Mouse (Mus musculus) heart, embryonic 13.5 days (tissue): ENCODE results near the gene Cyp4f39. TPM values are rescaled to one million over a fixed set of nuclear protein-coding genes. Genes with fewer than 3 reads are reported as not detected.
A peak's percentile ranks its signal among the peaks of the same experiment; 100 is the strongest.

ENCODE experiments used
- ATAC-seq: fragments of 200-750 bp; cut with Nextera tagmentation; 2 replicates; pipeline ENCODE4 v1.8.0; 2017; ENCODE audit warnings: moderate TSS enrichment; ENCODE audit not compliant: insufficient number of reproducible peaks, low FRiP score, low TSS enrichment; ENCODE audit errors: extremely low read depth
- H3K27ac ChIP-seq: fragments of 300-500 bp; sonication (generic); replicated peaks from 2 replicates; pipeline ENCODE4 v1.5.1; 2015; ENCODE audit warnings: moderate library complexity, mild to moderate bottlenecking, inconsistent platforms
- H3K27me3 ChIP-seq: fragments of 300-500 bp; sonication (generic); replicated peaks from 2 replicates; pipeline ENCODE4 v1.6.1; 2015; ENCODE audit warnings: mild to moderate bottlenecking, inconsistent platforms
- H3K36me3 ChIP-seq: fragments of 300-500 bp; sonication (generic); 2 replicates; pipeline ENCODE4 v1.6.1; 2015; ENCODE audit warnings: mild to moderate bottlenecking, inconsistent platforms
- H3K4me1 ChIP-seq: fragments of 300-500 bp; sonication (generic); 2 replicates; pipeline ENCODE4 v1.6.1; 2015; ENCODE audit warnings: inconsistent platforms
- H3K4me2 ChIP-seq: fragments of 300-500 bp; sonication (generic); 2 replicates; pipeline ENCODE4 v1.6.1; 2015; ENCODE audit warnings: inconsistent platforms, mild to moderate bottlenecking, moderate library complexity
- H3K4me3 ChIP-seq: fragments of 300-500 bp; sonication (generic); 2 replicates; pipeline ENCODE4 v1.5.1; 2015; ENCODE audit warnings: moderate library complexity, mild to moderate bottlenecking, inconsistent platforms
- H3K9ac ChIP-seq: fragments of 300-500 bp; sonication (generic); 2 replicates; pipeline ENCODE4 v1.6.1; 2015; ENCODE audit warnings: inconsistent platforms, mild to moderate bottlenecking, moderate library complexity
- H3K9me3 ChIP-seq: fragments of 300-500 bp; sonication (generic); 2 replicates; pipeline ENCODE4 v1.6.1; 2016; ENCODE audit warnings: inconsistent platforms
- WGBS: fragments of 180-500 bp; shearing (Covaris S2); methylation state at CpG from one replicate; pipeline ENCODE4 v1.1.7; 2015; ENCODE audit warnings: mixed read lengths; 5-methylcytosine and 5-hydroxymethylcytosine counted together
- polyA plus RNA-seq: library from polyadenylated mRNA; unstranded; fragments of >200 nt; fragmentation: Nextera tagmentation; extraction: Ambion mirVana; gene quantifications from 2 replicates; pipeline ENCODE4 v1.2.1, GENCODE M21; 2015

The Cyp4f39 gene
- polyA plus RNA-seq = 0.15 and 0.38 TPM in 2 replicates

DNA sequence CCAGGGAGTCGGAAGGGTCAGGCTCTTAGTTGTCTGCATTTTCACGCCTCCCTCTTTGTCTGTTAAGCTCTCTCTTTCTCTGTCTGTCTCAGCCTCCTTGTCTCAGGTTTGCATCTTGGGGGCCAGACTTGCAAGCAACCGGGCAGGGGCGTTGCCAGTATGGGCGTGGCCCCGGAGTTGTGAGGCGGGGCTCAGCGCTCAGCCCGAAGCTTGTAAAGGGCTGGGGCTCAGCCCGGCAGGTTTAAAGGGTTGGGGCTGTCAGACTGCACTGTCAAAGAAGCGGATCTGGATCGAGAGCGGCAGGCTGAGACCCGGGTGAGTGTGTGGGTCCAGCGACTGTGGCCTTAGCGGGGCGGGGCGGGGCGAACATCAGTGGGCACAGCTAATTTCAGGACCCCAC is at the start of gene Cyp4f39:
TSS of gene Cyp4f39 (plus strand) at position 242 of the 400 bp plus-strand sequence.
- no peaks in the 10 kb centered on the region for H3K36me3 ChIP-seq
- peak within 1 kb of the TSS; percentile 63 for H3K9ac ChIP-seq
- 0 out of 2 replicates have a peak, but pooled peaks have one; percentile 19 for ATAC-seq
- H3K4me1 ChIP-seq = peaks cover 11% of the 10 kb centered on the region
- peak within 1 kb of the TSS; percentile 42 for H3K4me3 ChIP-seq
- H3K27ac ChIP-seq = no peak within 1 kb of the TSS
- H3K27me3 ChIP-seq = peaks cover 52% of the 10 kb centered on the region
- WGBS = 2% methylated on average over 19 of the region's 19 CpGs
- H3K4me2 ChIP-seq = peak within 1 kb of the TSS; percentile 70
- H3K9me3 ChIP-seq = peaks cover 12% of the 10 kb centered on the region

DNA sequence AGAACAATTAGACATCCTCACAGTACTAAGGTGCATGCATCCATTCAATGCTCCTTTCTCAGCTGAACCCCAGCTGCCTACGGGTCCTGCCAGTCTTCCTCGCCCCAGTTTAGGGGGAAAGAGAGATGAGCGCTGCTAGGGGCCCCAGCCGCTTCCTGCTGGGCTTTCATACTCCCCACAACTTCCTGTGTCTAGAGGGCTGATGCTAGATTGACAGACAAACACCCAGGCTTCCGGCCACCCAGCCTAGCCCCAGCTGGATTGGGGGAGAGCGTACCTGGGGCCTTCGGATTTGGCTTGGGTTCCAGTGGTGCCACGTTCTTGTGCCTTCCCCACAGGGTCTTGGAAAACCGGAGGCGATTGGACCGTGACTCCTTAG is 49.8 kb upstream of the Cyp4f39 start:
- Histone ChIP-seq H3K4me2 (no peak overlapping the region), H3K27ac (no peak overlapping the region), H3K9ac (no peak overlapping the region), H3K27me3 (peaks cover 28% of the 10 kb centered on the region), H3K9me3 (no peaks in the 10 kb centered on the region), H3K36me3 (no peaks in the 10 kb centered on the region), H3K4me3 (no peak overlapping the region), H3K4me1 (no peaks in the 10 kb centered on the region)
- WGBS = 55% methylated on average over 11 of the region's 11 CpGs
- ATAC-seq = no peak

DNA sequence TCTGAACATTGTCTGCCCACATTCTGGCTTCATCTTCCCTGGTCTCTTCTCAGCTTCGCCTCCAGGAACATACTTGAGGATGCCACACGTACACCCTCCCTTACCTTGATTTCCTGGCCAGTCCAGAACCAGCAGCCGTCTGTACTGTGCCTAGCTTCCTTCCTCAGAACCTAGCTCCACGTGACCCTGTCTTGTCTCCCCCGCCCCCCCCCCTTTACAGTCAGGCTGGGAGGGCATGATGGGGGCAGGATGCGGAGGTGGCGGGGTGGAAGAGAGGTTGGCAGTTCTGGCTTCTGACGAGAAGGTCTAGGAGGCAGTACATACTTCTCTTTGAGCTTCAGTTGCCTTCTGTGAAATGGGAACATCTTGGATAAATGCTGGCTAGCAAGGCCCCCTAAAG is 49.1 kb upstream of the Cyp4f39 start, which contains the start of gene Rasal3:
TSS of gene Rasal3 (minus strand) at position 167 of the 400 bp plus-strand sequence.
- H3K9me3 ChIP-seq = no peaks in the 10 kb centered on the region
- no peak for ATAC-seq
- 51% methylated on average over 8 of the region's 8 CpGs for WGBS
- no peaks in the 10 kb centered on the region for H3K4me1 ChIP-seq
- H3K4me2 ChIP-seq = no peak within 1 kb of the TSS
- no peak within 1 kb of the TSS for H3K4me3 ChIP-seq
- no peak within 1 kb of the TSS for H3K27ac ChIP-seq
- H3K27me3 ChIP-seq = peaks cover 21% of the 10 kb centered on the region
- H3K36me3 ChIP-seq = no peaks in the 10 kb centered on the region
- no peak within 1 kb of the TSS for H3K9ac ChIP-seq

GRCm38 (mm10) chr17:32411898-32412297 is 40.6 kb upstream of the Cyp4f39 start:
- no peak overlapping the region for H3K4me2 ChIP-seq
- no peak overlapping the region for H3K4me3 ChIP-seq
- no peak overlapping the region for H3K27ac ChIP-seq
- ATAC-seq = no peak
- peaks cover 35% of the 10 kb centered on the region for H3K27me3 ChIP-seq
- no peaks in the 10 kb centered on the region for H3K36me3 ChIP-seq
- WGBS = 84% methylated on average over 6 of the region's 6 CpGs
- H3K9ac ChIP-seq = no peak overlapping the region
- H3K9me3 ChIP-seq = no peaks in the 10 kb centered on the region
- no peaks in the 10 kb centered on the region for H3K4me1 ChIP-seq

DNA sequence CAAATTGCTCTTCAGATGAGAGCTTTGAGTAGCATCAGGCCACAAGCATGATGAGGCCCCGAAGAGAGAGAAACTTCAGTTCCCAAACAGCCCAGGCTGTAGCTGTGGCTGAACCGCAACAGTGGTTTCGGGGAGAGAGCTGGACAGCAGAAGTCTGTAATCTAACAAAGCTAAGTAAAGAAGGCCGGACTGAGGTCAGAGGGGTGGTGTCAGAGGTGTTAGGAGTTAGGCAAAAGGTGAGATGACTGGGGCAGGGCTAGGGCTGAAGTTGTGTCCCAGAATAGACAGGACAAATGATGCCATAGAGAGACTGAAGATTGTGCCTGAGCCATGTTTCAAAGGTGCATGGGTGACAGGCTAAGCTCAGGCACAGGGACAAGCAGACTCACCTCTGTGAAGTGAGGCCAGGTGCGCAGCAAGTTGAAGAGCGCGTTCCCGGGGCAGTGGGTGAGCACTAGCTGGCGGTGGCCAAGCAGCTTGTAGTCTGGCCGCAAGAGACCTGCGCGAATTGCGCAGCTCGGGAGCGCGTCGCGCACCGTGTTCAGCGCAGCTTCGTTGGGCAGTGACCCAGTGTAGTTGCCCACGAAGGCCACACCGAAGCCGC is 37.0 kb upstream of the Cyp4f39 start:
- 25% methylated on average over 24 of the region's 24 CpGs for WGBS
- Histone ChIP-seq H3K27ac (no peak overlapping the region), H3K4me1 (no peaks in the 10 kb centered on the region), H3K27me3 (peaks cover 45% of the 10 kb centered on the region), H3K9me3 (no peaks in the 10 kb centered on the region), H3K4me3 (peak overlapping the region; percentile 33), H3K36me3 (no peaks in the 10 kb centered on the region), H3K9ac (no peak overlapping the region), H3K4me2 (peak overlapping the region; percentile 56)
- no peak for ATAC-seq

DNA sequence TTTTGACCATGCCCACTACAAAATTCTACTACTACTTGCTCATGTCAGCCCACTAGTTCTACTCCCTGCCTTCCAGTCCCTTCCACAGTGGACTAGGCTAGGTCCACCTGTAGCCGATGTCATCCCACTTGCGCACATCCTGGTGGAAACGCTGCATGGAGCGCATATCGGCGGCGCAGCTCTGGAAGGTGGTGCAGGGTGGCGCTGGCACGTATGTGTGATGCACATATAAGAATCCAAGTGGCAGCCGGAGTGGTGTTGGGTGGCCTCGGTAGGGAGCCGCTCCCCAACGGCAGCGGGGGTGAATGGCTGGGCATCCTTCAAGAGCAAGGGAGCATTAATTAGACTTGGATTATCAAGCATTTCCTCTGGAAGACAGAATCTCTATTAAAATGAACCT is 35.8 kb upstream of the Cyp4f39 start:
- no peaks in the 10 kb centered on the region for H3K4me1 ChIP-seq
- H3K36me3 ChIP-seq = no peaks in the 10 kb centered on the region
- no peak overlapping the region for H3K9ac ChIP-seq
- no peak overlapping the region for H3K4me3 ChIP-seq
- no peak overlapping the region for H3K27ac ChIP-seq
- ATAC-seq = no peak
- no peak overlapping the region for H3K4me2 ChIP-seq
- H3K9me3 ChIP-seq = no peaks in the 10 kb centered on the region
- H3K27me3 ChIP-seq = peaks cover 45% of the 10 kb centered on the region
- WGBS = 90% methylated on average over 14 of the region's 14 CpGs

GRCm38 (mm10) chr17:32419989-32420388 is 32.5 kb upstream of the Cyp4f39 start:
- H3K4me1 ChIP-seq = no peaks in the 10 kb centered on the region
- H3K9ac ChIP-seq = no peak overlapping the region
- H3K36me3 ChIP-seq = no peaks in the 10 kb centered on the region
- H3K27ac ChIP-seq = no peak overlapping the region
- no peak for ATAC-seq
- 66% methylated on average over 2 of the region's 2 CpGs for WGBS
- H3K27me3 ChIP-seq = peaks cover 30% of the 10 kb centered on the region
- H3K9me3 ChIP-seq = no peaks in the 10 kb centered on the region
- H3K4me2 ChIP-seq = no peak overlapping the region
- no peak overlapping the region for H3K4me3 ChIP-seq

DNA sequence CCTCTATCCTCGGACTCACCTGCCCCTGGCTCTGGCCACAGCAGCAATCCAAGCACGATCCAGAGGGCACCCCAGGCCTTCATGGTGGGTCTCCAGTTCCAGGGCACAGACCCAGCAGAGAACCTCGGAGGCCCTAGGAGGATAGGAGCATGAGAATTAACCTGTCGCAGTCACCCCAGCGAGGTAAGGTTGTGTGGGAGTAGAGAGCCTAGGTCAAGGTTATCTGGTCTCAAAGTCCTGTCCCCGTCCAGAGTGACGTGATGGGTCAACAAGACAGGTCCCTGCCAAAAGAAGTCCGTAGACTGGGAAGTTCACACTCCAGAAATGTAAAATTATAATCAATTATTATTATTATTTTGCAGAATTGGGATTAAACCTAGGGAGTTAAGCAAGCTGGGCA is 31.7 kb upstream of the Cyp4f39 start:
- Histone ChIP-seq H3K4me2 (no peak overlapping the region), H3K4me1 (no peaks in the 10 kb centered on the region), H3K36me3 (no peaks in the 10 kb centered on the region), H3K27me3 (peaks cover 22% of the 10 kb centered on the region), H3K9me3 (no peaks in the 10 kb centered on the region), H3K4me3 (no peak overlapping the region), H3K9ac (no peak overlapping the region), H3K27ac (no peak overlapping the region)
- 78% methylated on average over 8 of the region's 8 CpGs for WGBS
- no peak for ATAC-seq

DNA sequence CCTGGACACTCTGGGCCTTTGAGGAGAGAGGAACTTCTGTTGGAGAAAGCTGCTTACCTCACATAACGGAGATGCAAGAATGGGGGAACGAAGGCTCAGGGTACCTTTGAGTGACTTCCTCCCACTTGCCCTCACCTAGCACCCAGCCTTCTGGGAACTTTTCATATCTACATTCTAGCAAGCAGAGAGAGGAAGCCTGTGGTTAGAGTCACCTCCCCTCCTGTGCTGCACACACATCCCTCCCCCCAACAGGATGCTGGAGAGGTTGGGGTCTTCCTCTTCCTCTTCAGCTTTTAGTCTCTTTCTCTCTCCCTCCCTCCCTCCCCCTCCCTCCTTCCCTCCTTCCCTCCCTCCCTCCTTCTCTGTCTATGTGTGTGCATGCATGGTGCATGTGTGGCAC is 28.5 kb upstream of the Cyp4f39 start, which contains the start of gene Pglyrp2:
TSS of gene Pglyrp2 (minus strand) at position 134 of the 400 bp plus-strand sequence.
- Histone ChIP-seq H3K27ac (no peak within 1 kb of the TSS), H3K27me3 (peaks cover 16% of the 10 kb centered on the region), H3K9me3 (no peaks in the 10 kb centered on the region), H3K4me3 (no peak within 1 kb of the TSS), H3K4me1 (no peaks in the 10 kb centered on the region), H3K9ac (no peak within 1 kb of the TSS), H3K36me3 (no peaks in the 10 kb centered on the region), H3K4me2 (no peak within 1 kb of the TSS)
- ATAC-seq = no peak
- 72% methylated on average over 2 of the region's 2 CpGs for WGBS

- Histone ChIP-seq H3K4me2 (no peak overlapping the region), H3K36me3 (no peaks in the 10 kb centered on the region), H3K9me3 (no peaks in the 10 kb centered on the region), H3K4me1 (no peaks in the 10 kb centered on the region), H3K27me3 (peaks cover 16% of the 10 kb centered on the region), H3K9ac (no peak overlapping the region), H3K4me3 (no peak overlapping the region), H3K27ac (no peak overlapping the region)
- no peak for ATAC-seq
These were observed 25.9 kb upstream of the Cyp4f39 start for GRCm38 (mm10) chr17:32426610-32427009.

DNA sequence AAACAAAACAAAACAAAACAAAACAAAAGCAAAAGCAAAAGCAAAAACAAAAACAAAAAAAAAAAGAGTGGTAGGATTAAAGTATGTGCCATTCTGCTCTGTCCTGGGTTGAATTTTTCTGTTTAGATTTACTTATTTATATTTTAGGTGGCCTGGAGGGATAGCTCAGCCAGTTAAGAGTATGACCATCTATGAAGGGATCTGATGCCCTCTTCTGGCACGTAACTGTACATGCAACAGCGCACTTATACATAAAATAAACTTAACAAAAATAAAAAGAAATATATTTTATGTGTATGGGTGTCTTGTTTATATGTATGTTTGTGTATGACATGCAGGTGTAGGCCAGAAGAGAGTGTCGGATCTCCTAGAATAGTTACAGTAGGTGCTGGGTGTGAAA is 20.6 kb upstream of the Cyp4f39 start:
- Histone ChIP-seq H3K27me3 (peaks cover 11% of the 10 kb centered on the region), H3K4me3 (no peak overlapping the region), H3K27ac (no peak overlapping the region), H3K9ac (no peak overlapping the region), H3K4me1 (no peaks in the 10 kb centered on the region), H3K36me3 (no peaks in the 10 kb centered on the region), H3K4me2 (no peak overlapping the region), H3K9me3 (no peaks in the 10 kb centered on the region)
- 45% methylated on average over 3 of the region's 3 CpGs for WGBS
- no peak for ATAC-seq

- Histone ChIP-seq H3K27ac (no peak overlapping the region), H3K4me1 (no peaks in the 10 kb centered on the region), H3K9ac (no peak overlapping the region), H3K4me3 (no peak overlapping the region), H3K4me2 (no peak overlapping the region), H3K27me3 (0 out of 2 replicates have a peak, but pooled peaks cover under 1% of the 10 kb centered on the region), H3K36me3 (no peaks in the 10 kb centered on the region), H3K9me3 (no peaks in the 10 kb centered on the region)
- no peak for ATAC-seq
- 45% methylated on average over 4 of the region's 4 CpGs for WGBS
These were observed 18.2 kb upstream of the Cyp4f39 start for GRCm38 (mm10) chr17:32434324-32434723.
